Mouse (Mus musculus) CH12.LX (cell line): ENCODE measurements around the gene Frk. TPM values are rescaled to one million over a fixed set of nuclear protein-coding genes. Genes with fewer than 3 reads are reported as not detected.

Experiments
- DNase-seq: peaks from one replicate; pipeline ENCODE4 v3.0.0-alpha.2; 2013; ENCODE audit errors: extremely low read depth
- H3K27ac ChIP-seq: 2 replicates; pipeline ENCODE4 v1.5.1; 2012; ENCODE audit warnings: low read depth, mild to moderate bottlenecking, control low read depth, moderate library complexity; ENCODE audit not compliant: insufficient read depth
- H3K27me3 ChIP-seq: replicated peaks from 2 replicates; pipeline ENCODE3; 2012; ENCODE audit warnings: inconsistent platforms
- H3K36me3 ChIP-seq, 2 experiments: replicated peaks in 1 of 2; 2 replicates each; pipeline versions ENCODE3 to v1.6.1; 2012; ENCODE audit warnings: inconsistent platforms in 1 of 2, low read length in 1 of 2, mild to moderate bottlenecking in 1 of 2, mixed read lengths in 1 of 2, moderate library complexity in 1 of 2; ENCODE audit not compliant: control insufficient read depth in 1 of 2, insufficient read depth in 1 of 2
- H3K4me1 ChIP-seq, 2 experiments: 2 replicates each; pipeline ENCODE4 v1.6.1; 2012; ENCODE audit warnings: inconsistent platforms in 1 of 2, moderate library complexity in 1 of 2; ENCODE audit not compliant: insufficient read depth in 2 of 2, control insufficient read depth in 1 of 2
- H3K4me2 ChIP-seq: 2 replicates; pipeline ENCODE4 v1.6.1; 2012; ENCODE audit warnings: low read depth, mild to moderate bottlenecking, control low read depth; ENCODE audit not compliant: poor library complexity, insufficient read depth, severe bottlenecking
- H3K4me3 ChIP-seq, 3 experiments: fragments of 150-350 bp in 1 of 3; sonication (generic) in 1 of 3; replicated peaks in 1 of 3; 2 replicates each; pipeline versions ENCODE3 to v1.5.1; 2011 to 2012; ENCODE audit warnings: low read depth in 2 of 3, low read length in 2 of 3, mild to moderate bottlenecking in 2 of 3, moderate library complexity in 2 of 3, control low read depth in 1 of 3, improper control_type of control experiment in 1 of 3, inconsistent platforms in 1 of 3, mixed read lengths in 1 of 3; ENCODE audit not compliant: poor library complexity in 1 of 3
- H3K79me2 ChIP-seq: replicated peaks from 2 replicates; pipeline ENCODE4 v1.6.1; 2012; ENCODE audit warnings: mild to moderate bottlenecking, moderate library complexity; ENCODE audit not compliant: control insufficient read depth, poor library complexity, insufficient read depth, severe bottlenecking; ENCODE audit errors: extremely low read depth
- H3K9ac ChIP-seq: 2 replicates; pipeline ENCODE4 v1.6.1; 2012; ENCODE audit warnings: low read depth, mild to moderate bottlenecking, control low read depth, moderate library complexity; ENCODE audit not compliant: insufficient read depth
- H3K9me3 ChIP-seq: replicated peaks from 2 replicates; pipeline ENCODE3; 2012; ENCODE audit warnings: low read length, inconsistent platforms, mixed read lengths
- CHD2 ChIP-seq: IDR thresholded peaks from 2 replicates; pipeline ENCODE4 v1.6.1; 2011; ENCODE audit warnings: low read length, improper control_type of control experiment
- CTCF ChIP-seq, 2 experiments: IDR thresholded peaks in 1 of 2; conservative IDR thresholded peaks in 1 of 2; 2 replicates each; pipeline ENCODE4 v1.5.1; 2011 to 2012; ENCODE audit warnings: low read depth in 2 of 2, low read length in 2 of 2, improper control_type of control experiment in 1 of 2, inconsistent platforms in 1 of 2, mild to moderate bottlenecking in 1 of 2, moderate library complexity in 1 of 2
- E2F4 ChIP-seq: IDR thresholded peaks from 2 replicates; pipeline ENCODE4 v1.6.1; 2011; ENCODE audit warnings: low read depth, low read length, improper control_type of control experiment; ENCODE audit not compliant: insufficient replicate concordance
- EP300 ChIP-seq: IDR thresholded peaks from 2 replicates; pipeline ENCODE4 v1.6.1; 2011; ENCODE audit warnings: low read length, improper control_type of control experiment
- ETS1 ChIP-seq: conservative IDR thresholded peaks from 2 replicates; pipeline ENCODE4 v1.6.1; 2012; ENCODE audit warnings: low read depth, mild to moderate bottlenecking, inconsistent platforms, low read length, improper control_type of control experiment, moderate library complexity
- GABPA ChIP-seq: IDR thresholded peaks from 2 replicates; pipeline ENCODE4 v1.6.1; 2012; ENCODE audit warnings: low read depth, low read length, improper control_type of control experiment, inconsistent platforms; ENCODE audit not compliant: insufficient replicate concordance
- HCFC1 ChIP-seq: IDR thresholded peaks from 2 replicates; pipeline ENCODE4 v1.6.1; 2012; ENCODE audit warnings: low read depth, mild to moderate bottlenecking, inconsistent platforms, low read length, improper control_type of control experiment
- JUN ChIP-seq: IDR thresholded peaks from 2 replicates; pipeline ENCODE4 v1.6.1; 2011; ENCODE audit warnings: low read depth, mild to moderate bottlenecking, low read length, improper control_type of control experiment, moderate library complexity; ENCODE audit not compliant: insufficient read depth
- JUND ChIP-seq: conservative IDR thresholded peaks from 2 replicates; pipeline ENCODE4 v1.6.1; 2011; ENCODE audit warnings: low read depth, low read length, improper control_type of control experiment
- KAT2A ChIP-seq: IDR thresholded peaks from 2 replicates; pipeline ENCODE4 v1.6.1; 2012; ENCODE audit warnings: low read length, improper control_type of control experiment, inconsistent platforms; ENCODE audit not compliant: insufficient replicate concordance
- MAZ ChIP-seq: IDR thresholded peaks from 2 replicates; pipeline ENCODE4 v1.6.1; 2012; ENCODE audit warnings: low read depth, mild to moderate bottlenecking, inconsistent platforms, low read length, improper control_type of control experiment, moderate library complexity
- MEF2A ChIP-seq: IDR thresholded peaks from 2 replicates; pipeline ENCODE4 v1.6.1; 2014; ENCODE audit warnings: low read depth, mild to moderate bottlenecking, inconsistent platforms, low read length, improper control_type of control experiment, borderline replicate concordance
- MXI1 ChIP-seq: IDR thresholded peaks from 2 replicates; pipeline ENCODE4 v1.6.1; 2011; ENCODE audit warnings: mild to moderate bottlenecking, low read depth, low read length, improper control_type of control experiment
- MYC ChIP-seq: IDR thresholded peaks from 2 replicates; pipeline ENCODE4 v1.6.1; 2011; ENCODE audit warnings: low read depth, mild to moderate bottlenecking, improper control_type of control experiment, low read length
- NELFE ChIP-seq: IDR thresholded peaks from 2 replicates; pipeline ENCODE4 v1.6.1; 2011; ENCODE audit warnings: low read depth, low read length, improper control_type of control experiment
- NRF1 ChIP-seq: IDR thresholded peaks from 2 replicates; pipeline ENCODE4 v1.6.1; 2014; ENCODE audit warnings: low read depth, mild to moderate bottlenecking, inconsistent platforms, low read length, improper control_type of control experiment, moderate library complexity
- PAX5 ChIP-seq: IDR thresholded peaks from 2 replicates; pipeline ENCODE4 v1.6.1; 2012; ENCODE audit warnings: low read length, inconsistent platforms, mixed read lengths
- RAD21 ChIP-seq: IDR thresholded peaks from 2 replicates; pipeline ENCODE4 v1.6.1; 2011; ENCODE audit warnings: low read depth, mild to moderate bottlenecking, low read length, improper control_type of control experiment, moderate library complexity
- RCOR1 ChIP-seq: conservative IDR thresholded peaks from 2 replicates; pipeline ENCODE4 v1.6.1; 2012; ENCODE audit warnings: low read depth, mild to moderate bottlenecking, inconsistent platforms, low read length, improper control_type of control experiment
- SIN3A ChIP-seq: IDR thresholded peaks from 2 replicates; pipeline ENCODE4 v1.6.1; 2012; ENCODE audit warnings: low read length, improper control_type of control experiment, inconsistent platforms
- TCF12 ChIP-seq: IDR thresholded peaks from 2 replicates; pipeline ENCODE4 v1.6.1; 2014; ENCODE audit warnings: low read depth, mild to moderate bottlenecking, inconsistent platforms, low read length, improper control_type of control experiment
- ZC3H11A ChIP-seq: IDR thresholded peaks from 2 replicates; pipeline ENCODE4 v1.6.1; 2012; ENCODE audit warnings: low read depth, mild to moderate bottlenecking, inconsistent platforms, low read length, improper control_type of control experiment
- ZMIZ1 ChIP-seq: IDR thresholded peaks from 2 replicates; pipeline ENCODE4 v1.6.1; 2012; ENCODE audit warnings: low read depth, mild to moderate bottlenecking, inconsistent platforms, low read length, improper control_type of control experiment
- ZNF384 ChIP-seq: IDR thresholded peaks from 2 replicates; pipeline ENCODE4 v1.6.1; 2012; ENCODE audit warnings: low read depth, low read length, improper control_type of control experiment, inconsistent platforms
- dilution Hi-C: fragments of 300-500 bp; cut with MboI; formaldehyde crosslinking; loops from 2 replicates; pipeline ENCODE4 v1.14.3; 2020; ENCODE audit warnings: low sequenced_read_pairs; ENCODE audit not compliant: extremely low pct_unique_long_range_greater_than_20kb, extremely low pct_ligation_motif_present
- in situ Hi-C: fragments of 300-500 bp; cut with MboI; formaldehyde crosslinking; loops from 3 replicates; pipeline ENCODE4 v1.14.3; 2019; ENCODE audit warnings: low sequenced_read_pairs, low pct_ligation_motif_present, low pct_unique_long_range_greater_than_20kb, mixed read lengths
- polyA plus RNA-seq: library from polyadenylated mRNA; unstranded; fragments of >175 nt; gene quantifications from 2 replicates; pipeline ENCODE4 v1.2.1, GENCODE M21; 2012; ENCODE audit warnings: low read depth; ENCODE audit not compliant: insufficient read length
- total RNA-seq, 2 experiments: library from RNA; depleted of rRNA; stranded (reverse); fragments of 300-350 nt in 1 of 2; fragments of >200 nt in 1 of 2; gene quantifications; 2 replicates each; pipeline ENCODE4 v1.2.3; 2012 to 2014

The Frk gene
- total and polyA plus RNA-seq, 3 experiments: not detected

DNA sequence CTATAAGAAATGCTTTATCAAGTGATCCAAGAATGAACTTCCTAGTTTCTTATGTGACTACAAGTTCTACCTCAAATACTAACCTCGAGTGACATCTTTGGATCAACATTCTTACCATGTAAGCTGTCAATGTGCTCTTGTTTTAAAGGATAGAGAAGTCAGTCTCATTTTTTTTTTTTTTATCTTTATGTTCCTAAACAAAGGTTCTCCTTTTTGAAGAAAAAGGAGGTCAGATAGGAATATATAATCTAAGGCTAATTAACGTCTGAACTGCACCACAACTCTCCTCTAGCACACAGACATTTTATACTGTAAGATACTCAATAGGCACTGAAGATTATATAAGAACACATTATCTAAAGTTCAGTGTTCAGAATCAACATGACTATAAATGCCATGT, 57.5 kb downstream of the Frk start:
- Histone ChIP-seq H3K4me2 (no peak overlapping the region), H3K27ac (no peak overlapping the region), H3K9ac (no peak overlapping the region), H3K79me2 (no peaks in the 10 kb centered on the region), H3K36me3 (no peaks in the 10 kb centered on the region), H3K4me1 (no peaks in the 10 kb centered on the region), H3K27me3 (no peaks in the 10 kb centered on the region), H3K4me3 (no peak overlapping the region), H3K9me3 (no peaks in the 10 kb centered on the region)
- no peak for DNase-seq
- in situ Hi-C loops (no loop called here), dilution Hi-C loops (no loop called here)
- TF ChIP-seq ETS1: no peak
- no peak for TF ChIP-seq RCOR1
- TF ChIP-seq NRF1: no peak
- no peak for TF ChIP-seq TCF12
- no peak for TF ChIP-seq ZMIZ1
- TF ChIP-seq NELFE: no peak

DNA sequence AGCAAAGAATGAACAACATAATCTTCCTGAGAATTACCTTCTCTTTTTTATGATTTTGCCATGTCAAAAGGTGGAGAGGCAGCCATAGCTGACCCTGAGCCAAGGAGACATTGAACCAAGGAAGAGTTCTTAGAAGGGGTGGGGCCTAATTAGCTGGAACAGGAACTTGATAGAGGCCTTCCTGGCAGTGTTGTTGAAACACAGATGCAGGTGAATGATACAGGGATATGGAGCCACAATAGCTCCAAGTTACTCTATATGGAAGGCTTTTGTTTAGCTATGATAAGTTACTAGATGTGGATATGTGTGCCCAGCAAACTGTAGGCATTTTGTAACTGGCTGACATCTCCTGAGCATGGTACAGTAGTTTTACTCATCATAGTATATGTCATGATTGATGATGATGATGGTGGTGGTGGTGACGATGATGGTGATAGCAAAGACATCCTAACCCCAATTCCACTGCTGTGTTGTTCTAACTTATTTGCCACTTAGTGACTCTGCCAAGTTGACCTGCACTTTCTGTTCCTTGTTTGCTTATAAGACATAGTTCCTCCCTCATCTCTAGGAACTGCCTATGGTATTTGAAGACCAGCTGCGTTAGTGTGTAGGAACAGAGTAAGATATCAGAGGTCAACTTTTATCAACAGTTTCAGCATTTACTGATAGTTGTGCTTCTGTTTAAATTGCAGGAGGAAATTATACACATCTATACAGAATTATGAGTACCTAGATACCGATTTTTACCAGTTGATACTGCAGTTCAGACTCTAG, 58.7 kb downstream of the Frk start:
- no peak for TF ChIP-seq EP300
- TF ChIP-seq JUND: no peak
- TF ChIP-seq NELFE: no peak
- no peak for TF ChIP-seq CHD2
- no peak for TF ChIP-seq E2F4
- TF ChIP-seq SIN3A: no peak
- TF ChIP-seq ZC3H11A: no peak
- no peak for TF ChIP-seq ZNF384
- Histone ChIP-seq H3K27ac (no peak overlapping the region), H3K9ac (no peak overlapping the region), H3K4me1 (no peaks in the 10 kb centered on the region), H3K4me2 (no peak overlapping the region), H3K79me2 (no peaks in the 10 kb centered on the region), H3K27me3 (no peaks in the 10 kb centered on the region), H3K36me3 (no peaks in the 10 kb centered on the region), H3K4me3 (no peak overlapping the region), H3K9me3 (no peaks in the 10 kb centered on the region)
- dilution Hi-C loops (no loop called here), in situ Hi-C loops (no loop called here)
- DNase-seq: no peak

DNA sequence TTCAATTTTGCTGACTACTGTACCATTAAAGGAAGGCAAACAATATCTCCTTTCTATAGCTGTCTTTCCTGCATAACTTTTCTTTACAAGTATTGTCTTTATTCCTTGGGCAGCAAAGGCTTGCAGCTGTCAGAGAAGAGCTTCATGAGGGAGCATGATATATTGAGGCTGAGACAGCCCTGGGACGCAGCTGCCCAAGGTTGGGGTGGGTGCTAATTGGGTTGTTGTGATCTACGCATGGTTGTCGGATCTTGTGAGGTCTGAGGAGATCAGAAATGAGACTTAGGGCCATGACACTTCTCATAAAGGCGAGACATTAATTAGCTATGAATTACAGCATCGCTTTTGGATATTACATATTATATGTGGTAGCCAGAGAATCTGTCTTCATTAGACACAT, 67.4 kb downstream of the Frk start:
- no peak for DNase-seq
- H3K4me3 ChIP-seq: no peak overlapping the region
- no peak for TF ChIP-seq E2F4
- TF ChIP-seq MXI1: no peak
- no peak for TF ChIP-seq HCFC1
- TF ChIP-seq PAX5: no peak
- TF ChIP-seq GABPA: no peak
- TF ChIP-seq ZMIZ1: no peak
- no peak for TF ChIP-seq NELFE
- TF ChIP-seq RAD21: no peak
- no peak for TF ChIP-seq JUN
- TF ChIP-seq MAZ: no peak
- TF ChIP-seq JUND: no peak
- no peak for TF ChIP-seq MYC
- TF ChIP-seq CTCF (conservative IDR thresholded peaks at IDR 0.05 in 1 of 2, IDR thresholded peaks at IDR 0.05 in 1 of 2; ENCODE audit: low read depth in 2 of 2, low read length in 2 of 2): no peak
- no peak for TF ChIP-seq MEF2A
- TF ChIP-seq ZNF384: no peak
- TF ChIP-seq KAT2A: no peak
- TF ChIP-seq, all 38 proteins: peak for 0
- no peaks in the 10 kb centered on the region for H3K36me3 ChIP-seq
- no peaks in the 10 kb centered on the region for H3K27me3 ChIP-seq
- no peak overlapping the region for H3K9ac ChIP-seq
- no peak overlapping the region for H3K4me2 ChIP-seq
- in situ Hi-C loops: no loop called here
- dilution Hi-C loops: no loop called here
- no peak overlapping the region for H3K27ac ChIP-seq
- H3K79me2 ChIP-seq: no peaks in the 10 kb centered on the region
- no peaks in the 10 kb centered on the region for H3K4me1 ChIP-seq
- H3K9me3 ChIP-seq: no peaks in the 10 kb centered on the region
